Mouse (Mus musculus) urinary bladder, postnatal 0 days (tissue): ENCODE data around the gene Gm49630. TPM values are rescaled to one million over a fixed set of nuclear protein-coding genes. Genes with fewer than 3 reads are reported as not detected.

ENCODE experiments used
- polyA plus RNA-seq: library from polyadenylated mRNA; unstranded; fragments of >200 nt; fragmentation: Nextera tagmentation; extraction: Ambion mirVana; gene quantifications from 2 replicates; pipeline ENCODE4 v1.2.1, GENCODE M21; 2015

The Gm49630 gene
- not detected in 2 replicates for polyA plus RNA-seq

GRCm38 (mm10) chr17:7371879-7372278, at the start of gene Gm49630:
Gene Gm49630, minus strand, starts transcription at chr17:7371979.

GRCm38 (mm10) chr17:7385364-7385763, 13.6 kb upstream of the Gm49630 start, which contains the start of gene Unc93a2:
Gene Unc93a2, minus strand, starts transcription at chr17:7385464.

GRCm38 (mm10) chr17:7352596-7352995, 19.2 kb downstream of the Gm49630 start, which contains the start of gene Ttll2:
Gene Ttll2, minus strand, starts transcription at chr17:7352696.

GRCm38 (mm10) chr17:7324346-7324745, 47.4 kb downstream of the Gm49630 start, which contains the start of gene Tcp10a:
Gene Tcp10a, plus strand, starts transcription at chr17:7324646.

Other genes with a start within 250 kb of the Gm49630 start
- 2.9 and 3.9 TPM in 2 replicates for gene Rps6ka2, start 201.9 kb downstream of the Gm49630 start, polyA plus RNA-seq
- gene Tcp10a, start 47.3 kb downstream of the Gm49630 start, polyA plus RNA-seq: not detected in 2 replicates
- gene Ttll2, start 19.3 kb downstream of the Gm49630 start, polyA plus RNA-seq: not detected in 2 replicates
- gene Unc93a2, start 13.5 kb upstream of the Gm49630 start, polyA plus RNA-seq: not detected in 2 replicates